Mouse (Mus musculus) E14TG2a.4 (cell line): ENCODE results near the gene Pate3.
A peak's percentile ranks its signal among the peaks of the same experiment; 100 is the strongest.
"Not testable (repeated sequence)": the region's sequence is repeated elsewhere in the genome, so short reads cannot be mapped to it uniquely, and the experiment has no call there.

Source experiments
- H3K27me3 ChIP-seq: 2 replicates; pipeline ENCODE4 v1.6.1; 2014; ENCODE audit warnings: low read length, control low read depth; ENCODE audit not compliant: insufficient read depth
- H3K36me3 ChIP-seq: 2 replicates; pipeline ENCODE4 v1.6.1; 2014; ENCODE audit warnings: low read length, control low read depth; ENCODE audit not compliant: insufficient read depth
- H3K4me1 ChIP-seq: replicated peaks from 2 replicates; pipeline ENCODE4 v1.6.1; 2014; ENCODE audit warnings: low read depth, low read length, control low read depth
- H3K4me3 ChIP-seq: replicated peaks from 2 replicates; pipeline ENCODE4 v1.5.1; 2014; ENCODE audit warnings: mild to moderate bottlenecking, low read length
- H3K9me3 ChIP-seq: 2 replicates; pipeline ENCODE4 v1.6.1; 2014; ENCODE audit warnings: low read length, control low read depth
- CTCF ChIP-seq: conservative IDR thresholded peaks from 2 replicates; pipeline ENCODE4 v1.5.1; 2014; ENCODE audit warnings: low read length
- NANOG ChIP-seq: IDR thresholded peaks from 2 replicates; pipeline ENCODE4 v1.6.1; 2014; ENCODE audit warnings: borderline replicate concordance, low read length, mixed read lengths
- POU5F1 ChIP-seq: IDR thresholded peaks from 2 replicates; pipeline ENCODE4 v1.6.1; 2014; ENCODE audit warnings: low read length, borderline replicate concordance

The Pate3 gene

GRCm38 (mm10) chr9:35648102-35648501, at the start of gene Pate3:
Gene Pate3 (minus strand): TSS chr9:35648202.
- no peaks in the 10 kb centered on the region for H3K4me1 ChIP-seq
- TF ChIP-seq CTCF (no peak), NANOG (no peak), POU5F1 (no peak)
- no peaks in the 10 kb centered on the region for H3K27me3 ChIP-seq
- peaks cover 8% of the 10 kb centered on the region for H3K9me3 ChIP-seq
- no peaks in the 10 kb centered on the region for H3K36me3 ChIP-seq
- no peak within 1 kb of the TSS for H3K4me3 ChIP-seq

GRCm38 (mm10) chr9:35691924-35692323, 43.9 kb upstream of the Pate3 start:
- Histone ChIP-seq H3K36me3 (no peaks in the 10 kb centered on the region), H3K9me3 (no peaks in the 10 kb centered on the region; the same call in 1 of the 2 replicates), H3K27me3 (no peaks in the 10 kb centered on the region), H3K4me3 (no peak overlapping the region), H3K4me1 (no peaks in the 10 kb centered on the region)
- TF ChIP-seq NANOG, result no peak
- TF ChIP-seq CTCF, result no peak
- TF ChIP-seq POU5F1, result no peak

- no peaks in the 10 kb centered on the region for H3K27me3 ChIP-seq
- no peaks in the 10 kb centered on the region for H3K4me1 ChIP-seq
- H3K36me3 ChIP-seq, result no peaks in the 10 kb centered on the region
- H3K9me3 ChIP-seq, result no peaks in the 10 kb centered on the region
- TF ChIP-seq NANOG (no peak), CTCF (no peak), POU5F1 (no peak)
- no peak within 1 kb of the TSS for H3K4me3 ChIP-seq
These were observed 39.0 kb upstream of the Pate3 start, which contains the start of gene Pate1 for GRCm38 (mm10) chr9:35687013-35687412. Gene Pate1 (minus strand): TSS chr9:35687390.

- Histone ChIP-seq H3K9me3 (peaks cover 41% of the 10 kb centered on the region), H3K4me3 (no peak overlapping the region), H3K36me3 (no peaks in the 10 kb centered on the region), H3K27me3 (no peaks in the 10 kb centered on the region), H3K4me1 (no peaks in the 10 kb centered on the region)
- no peak for TF ChIP-seq CTCF
These were observed 25.6 kb upstream of the Pate3 start for GRCm38 (mm10) chr9:35673557-35673956.

- Histone ChIP-seq H3K36me3 (no peaks in the 10 kb centered on the region), H3K4me3 (no peak overlapping the region), H3K27me3 (no peaks in the 10 kb centered on the region), H3K9me3 (no peaks in the 10 kb centered on the region), H3K4me1 (no peaks in the 10 kb centered on the region)
- no peak for TF ChIP-seq NANOG
- TF ChIP-seq POU5F1, result no peak
- no peak for TF ChIP-seq CTCF
These were observed 15.0 kb downstream of the Pate3 start for GRCm38 (mm10) chr9:35632981-35633380.

GRCm38 (mm10) chr9:35616784-35617183, 31.2 kb downstream of the Pate3 start:
- not testable (repeated sequence) for H3K36me3 ChIP-seq, H3K9me3 ChIP-seq, H3K4me3 ChIP-seq, H3K27me3 ChIP-seq, H3K4me1 ChIP-seq

- H3K4me1 ChIP-seq, result no peaks in the 10 kb centered on the region
- no peaks in the 10 kb centered on the region for H3K9me3 ChIP-seq
- H3K4me3 ChIP-seq, result no peak overlapping the region
- H3K27me3 ChIP-seq, result no peaks in the 10 kb centered on the region
- TF ChIP-seq NANOG, result no peak
- TF ChIP-seq CTCF, result peak; percentile 41
- H3K36me3 ChIP-seq, result no peaks in the 10 kb centered on the region
These were observed 34.0 kb downstream of the Pate3 start for GRCm38 (mm10) chr9:35614005-35614404.

GRCm38 (mm10) chr9:35611841-35612240, 36.2 kb downstream of the Pate3 start, which contains the start of gene Pate4:
Gene Pate4 (minus strand): TSS chr9:35611941.
- Histone ChIP-seq H3K4me3 (no peak within 1 kb of the TSS), H3K9me3 (no peaks in the 10 kb centered on the region), H3K36me3 (no peaks in the 10 kb centered on the region), H3K4me1 (no peaks in the 10 kb centered on the region), H3K27me3 (no peaks in the 10 kb centered on the region)
- no peak for TF ChIP-seq POU5F1
- TF ChIP-seq CTCF, result no peak
- no peak for TF ChIP-seq NANOG

- H3K27me3 ChIP-seq, result no peaks in the 10 kb centered on the region
- H3K36me3 ChIP-seq, result no peaks in the 10 kb centered on the region
- no peak overlapping the region for H3K4me3 ChIP-seq
- H3K9me3 ChIP-seq, result peaks cover 22% of the 10 kb centered on the region; the same call in 1 of the 2 replicates
- TF ChIP-seq POU5F1 (no peak), NANOG (no peak), CTCF (no peak)
- H3K4me1 ChIP-seq, result no peaks in the 10 kb centered on the region
These were observed 40.2 kb downstream of the Pate3 start for GRCm38 (mm10) chr9:35607647-35608405.
